Mouse (Mus musculus): Measurements from ENCODE around the gene Gm813.

DNA sequence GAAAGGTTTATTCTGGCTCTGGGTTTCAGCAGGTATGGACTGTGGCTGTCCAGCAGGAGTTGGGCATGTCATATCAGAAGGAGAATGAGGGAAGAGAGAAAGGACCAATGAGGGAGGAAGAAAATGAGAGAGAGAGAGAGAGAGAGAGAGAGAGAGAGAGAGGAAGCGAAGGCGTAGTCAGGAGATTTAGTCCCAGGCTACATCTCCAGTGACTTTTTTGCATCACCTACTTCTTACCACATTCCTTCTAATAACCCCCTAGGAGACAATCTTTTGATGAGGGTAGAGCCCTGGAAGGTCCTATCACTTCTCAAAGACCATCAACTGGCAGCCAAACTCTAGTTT lies 11.5 kb upstream of the Gm813 start:
- TF ChIP-seq POLR2A (IDR thresholded peaks at IDR 0.05; ENCODE audit: control insufficient read depth, extremely low read depth, insufficient read depth, low read length, poor library complexity) (no peak), CTCF (IDR thresholded peaks at IDR 0.05; ENCODE audit: borderline replicate concordance, control insufficient read depth, extremely low read depth, insufficient read depth, low read length, poor library complexity) (no peak)

All from thymus, adult 2 months (tissue).